Mouse (Mus musculus): Measurements from ENCODE around the gene Ttll7.

- TF ChIP-seq USF1 (IDR thresholded peaks at IDR 0.05; ENCODE audit: low read depth) (no peak), POLR2A (IDR thresholded peaks at IDR 0.05; ENCODE audit: insufficient read length, low read depth) (no peak)
Observed at GRCm38 (mm10) chr3:146908922-146909321, 56.8 kb downstream of the Ttll7 start.

Data from myocyte (in vitro differentiated cells).